Mouse (Mus musculus) bone marrow, adult 2 months (tissue): ENCODE results near the gene Plxna2.

Source experiments
- CTCF ChIP-seq: fragments of 200-500 bp; IDR thresholded peaks from 2 replicates; pipeline ENCODE4 v1.5.1; 2011; ENCODE audit warnings: low read length, control low read depth; ENCODE audit not compliant: control insufficient read depth, insufficient read depth
- POLR2A ChIP-seq: fragments of 200-500 bp; IDR thresholded peaks from 2 replicates; pipeline ENCODE4 v1.6.1; 2011; ENCODE audit warnings: low read depth, mild to moderate bottlenecking, control low read depth, low read length, borderline replicate concordance; ENCODE audit not compliant: control insufficient read depth

GRCm38 (mm10) chr1:194756409-194756808 is 138.4 kb downstream of the Plxna2 start:
- no peak for TF ChIP-seq POLR2A
- TF ChIP-seq CTCF: no peak
